Mouse (Mus musculus) liver, embryonic 12.5 days (tissue): ENCODE data around the gene Rpgr. TPM values are rescaled to one million over a fixed set of nuclear protein-coding genes. Genes with fewer than 3 reads are reported as not detected.

Experiments used
- ATAC-seq: fragments of 200-750 bp; cut with Nextera tagmentation; 2 replicates; pipeline ENCODE4 v1.8.0; 2017; ENCODE audit warnings: moderate number of reproducible peaks, mild to moderate bottlenecking, moderate library complexity
- H3K27ac ChIP-seq: fragments of 300-500 bp; sonication (generic); 2 replicates; pipeline ENCODE4 v1.5.1; 2016; ENCODE audit warnings: mild to moderate bottlenecking
- H3K27me3 ChIP-seq: fragments of 300-500 bp; sonication (generic); replicated peaks from 2 replicates; pipeline ENCODE4 v1.6.1; 2016; ENCODE audit warnings: mild to moderate bottlenecking, moderate library complexity
- H3K36me3 ChIP-seq: fragments of 300-500 bp; sonication (generic); 2 replicates; pipeline ENCODE4 v1.6.1; 2016; ENCODE audit warnings: mild to moderate bottlenecking, moderate library complexity
- H3K4me1 ChIP-seq: fragments of 300-500 bp; sonication (generic); 2 replicates; pipeline ENCODE4 v1.6.1; 2016
- H3K4me2 ChIP-seq: fragments of 300-500 bp; sonication (generic); 2 replicates; pipeline ENCODE4 v1.6.1; 2016; ENCODE audit warnings: mild to moderate bottlenecking, moderate library complexity
- H3K4me3 ChIP-seq: fragments of 300-500 bp; sonication (generic); 2 replicates; pipeline ENCODE4 v1.5.1; 2016; ENCODE audit warnings: mild to moderate bottlenecking, moderate library complexity
- H3K9ac ChIP-seq: fragments of 300-500 bp; sonication (generic); 2 replicates; pipeline ENCODE4 v1.6.1; 2016; ENCODE audit warnings: mild to moderate bottlenecking, moderate library complexity
- H3K9me3 ChIP-seq: fragments of 300-500 bp; sonication (generic); replicated peaks from 2 replicates; pipeline ENCODE4 v1.6.1; 2016; ENCODE audit warnings: mild to moderate bottlenecking, moderate library complexity
- WGBS: fragments of 180-500 bp; shearing (Covaris S2); methylation state at CpG from one replicate; pipeline ENCODE4 v1.1.7; 2016; ENCODE audit not compliant: insufficient replicate concordance; 5-methylcytosine and 5-hydroxymethylcytosine counted together
- polyA plus RNA-seq: library from polyadenylated mRNA; unstranded; fragments of >200 nt; fragmentation: Nextera tagmentation; extraction: Ambion mirVana; gene quantifications from 2 replicates; pipeline ENCODE4 v1.2.1, GENCODE M21; 2016

Rpgr gene
- polyA plus RNA-seq, 1 experiment from 2014 or later = 5.3 TPM

DNA sequence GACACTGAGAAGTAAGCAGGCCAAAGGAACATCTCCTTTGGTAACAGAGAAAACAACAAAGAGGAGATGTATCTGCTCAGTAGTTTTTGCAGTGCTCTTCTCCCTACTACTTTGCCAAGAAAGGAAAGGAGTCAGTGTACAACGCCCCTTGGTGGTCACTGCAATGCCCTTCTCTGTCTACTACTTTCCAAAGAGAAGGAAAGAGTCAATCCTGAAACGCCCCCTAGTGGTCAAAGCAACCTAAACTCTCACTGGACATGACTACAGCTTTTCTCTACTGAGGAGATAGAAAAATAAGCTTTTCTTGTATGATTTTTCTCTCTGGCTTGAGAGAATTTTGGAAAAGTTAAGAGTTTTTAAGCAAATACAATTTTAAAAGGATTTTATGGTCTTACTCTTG lies 15.4 kb downstream of the Rpgr start:
- no peaks in the 10 kb centered on the region for H3K4me1 ChIP-seq

GRCm38 (mm10) chrX:10152390-10152789 lies 64.3 kb downstream of the Rpgr start:
- Histone ChIP-seq H3K4me3 (no peak overlapping the region), H3K27ac (no peak overlapping the region), H3K27me3 (no peaks in the 10 kb centered on the region), H3K9ac (no peak overlapping the region), H3K4me1 (no peaks in the 10 kb centered on the region), H3K4me2 (no peak overlapping the region), H3K9me3 (no peaks in the 10 kb centered on the region), H3K36me3 (no peaks in the 10 kb centered on the region)
- 59% methylated on average over 3 of the region's 3 CpGs for WGBS
- ATAC-seq = no peak

More for the DNA sequence above, 15.4 kb downstream of the Rpgr start:
- WGBS = 20% methylated on average over 2 of the region's 2 CpGs
- Histone ChIP-seq H3K27ac (no peak overlapping the region), H3K27me3 (no peaks in the 10 kb centered on the region), H3K36me3 (no peaks in the 10 kb centered on the region), H3K4me3 (no peak overlapping the region), H3K4me2 (no peak overlapping the region), H3K9ac (no peak overlapping the region), H3K9me3 (no peaks in the 10 kb centered on the region)
- no peak for ATAC-seq

DNA sequence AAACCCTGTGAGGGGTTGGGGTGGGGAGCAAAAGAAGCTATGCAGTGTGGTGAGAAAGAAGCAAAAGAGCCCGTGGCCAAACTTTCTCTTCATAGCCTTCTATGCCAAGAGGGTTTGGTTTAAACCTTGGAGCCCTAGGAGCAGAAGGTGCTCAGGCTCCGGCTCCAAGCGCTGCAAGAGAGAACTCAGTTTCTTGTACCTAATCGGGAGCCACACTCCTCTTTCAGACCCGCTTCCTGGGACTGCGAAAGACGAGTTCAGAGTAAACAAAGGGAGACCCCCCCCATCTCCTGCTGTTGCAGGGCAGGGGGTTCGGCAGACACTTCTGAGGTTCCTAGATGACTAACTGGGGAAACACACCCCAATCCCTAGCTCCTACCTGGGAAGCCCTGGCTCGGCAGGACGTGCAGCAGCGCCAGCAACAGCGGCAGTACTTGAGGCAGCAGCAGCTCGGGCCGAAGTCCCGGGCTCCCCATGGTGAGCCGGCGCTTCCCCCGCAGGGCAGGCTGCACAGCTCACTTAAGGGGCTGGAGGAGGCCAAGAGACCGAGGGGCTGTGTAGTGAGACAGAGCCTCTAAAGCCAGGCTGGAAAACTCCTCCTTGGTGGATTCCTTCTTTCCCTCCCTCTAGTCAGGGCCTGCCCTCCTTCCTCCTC lies 99.5 kb downstream of the Rpgr start, which contains the start of gene Srpx:
TSS of gene Srpx (minus strand) at position 645 of the 655 bp plus-strand sequence.
- Histone ChIP-seq H3K27ac (no peak within 1 kb of the TSS), H3K9me3 (no peaks in the 10 kb centered on the region), H3K36me3 (no peaks in the 10 kb centered on the region), H3K9ac (no peak within 1 kb of the TSS), H3K4me2 (peak within 1 kb of the TSS; percentile 46), H3K4me3 (peak within 1 kb of the TSS; percentile 13; the same call in 1 of the 2 replicates), H3K27me3 (no peaks in the 10 kb centered on the region), H3K4me1 (no peaks in the 10 kb centered on the region)
- 16% methylated on average over 19 of the region's 19 CpGs for WGBS
- no peak for ATAC-seq

DNA sequence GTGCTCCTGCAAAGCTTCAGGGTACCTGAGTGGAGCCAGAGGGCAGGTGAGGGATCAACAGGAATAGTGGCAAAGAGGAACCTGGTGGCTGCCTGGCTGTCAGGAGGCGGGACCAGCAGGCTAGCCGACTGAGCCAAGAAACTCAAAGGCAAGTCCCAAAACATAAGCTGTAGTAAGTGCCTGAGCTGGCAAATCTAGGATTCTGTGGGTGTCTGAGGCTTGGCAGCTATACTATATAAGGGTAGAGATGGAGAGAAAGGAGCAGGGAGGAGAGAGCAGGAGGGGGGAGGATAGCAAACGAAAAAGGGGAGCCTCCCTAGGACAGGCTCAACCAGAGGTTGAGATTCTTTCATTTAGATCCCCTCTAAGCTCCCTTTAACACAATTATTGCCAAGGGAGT lies 100.9 kb downstream of the Rpgr start:
- Histone ChIP-seq H3K4me3 (no peak overlapping the region), H3K9ac (no peak overlapping the region), H3K27ac (no peak overlapping the region), H3K36me3 (no peaks in the 10 kb centered on the region), H3K27me3 (no peaks in the 10 kb centered on the region), H3K4me2 (no peak overlapping the region), H3K4me1 (no peaks in the 10 kb centered on the region), H3K9me3 (no peaks in the 10 kb centered on the region)
- ATAC-seq = no peak
- 30% methylated on average over 3 of the region's 3 CpGs for WGBS

DNA sequence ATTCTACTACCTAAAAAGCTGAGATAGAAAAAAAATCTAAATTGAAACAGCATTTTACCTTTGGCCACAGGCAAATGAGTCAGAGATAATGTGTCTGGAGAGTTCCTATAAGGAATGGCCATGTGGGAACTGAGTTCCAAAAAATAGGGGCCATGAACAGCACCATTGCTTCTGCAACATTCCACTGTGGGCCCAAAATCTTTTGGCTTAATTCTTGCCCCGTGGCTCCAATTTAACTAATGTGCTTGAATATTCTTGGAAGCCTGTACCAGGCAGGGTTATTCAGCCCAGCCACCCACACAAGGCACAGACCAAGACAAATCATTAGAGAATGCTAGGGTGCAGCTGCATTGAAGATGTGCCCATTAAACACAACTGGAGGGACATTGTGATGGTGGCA lies 106.0 kb downstream of the Rpgr start:
- no peak overlapping the region for H3K9ac ChIP-seq
- no peak overlapping the region for H3K4me2 ChIP-seq
- H3K9me3 ChIP-seq = no peaks in the 10 kb centered on the region
- 42% methylated on average over 1 of the region's 1 CpGs for WGBS
- no peaks in the 10 kb centered on the region for H3K4me1 ChIP-seq
- H3K27me3 ChIP-seq = no peaks in the 10 kb centered on the region
- ATAC-seq = no peak
- no peak overlapping the region for H3K4me3 ChIP-seq
- H3K36me3 ChIP-seq = no peaks in the 10 kb centered on the region
- H3K27ac ChIP-seq = no peak overlapping the region

DNA sequence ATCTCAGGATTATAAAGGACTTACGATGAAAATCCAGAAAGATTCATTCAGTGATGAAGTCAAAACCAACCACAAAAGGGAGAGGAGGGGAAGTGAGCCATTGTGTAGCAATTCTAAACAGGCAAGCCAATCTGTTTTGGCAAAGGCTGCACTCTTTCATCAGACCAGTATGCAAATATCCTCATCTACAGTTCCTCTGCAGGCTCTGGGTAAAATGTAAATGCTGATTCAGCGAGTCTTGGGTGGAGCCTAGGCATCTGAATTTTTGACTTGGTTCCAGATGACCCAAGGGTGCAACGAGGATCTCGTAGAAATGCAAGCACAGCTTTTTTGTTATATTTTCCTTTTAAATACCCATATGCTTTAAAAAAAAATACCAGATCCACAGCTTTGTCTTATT lies 108.2 kb downstream of the Rpgr start:
- 44% methylated on average over 4 of the region's 4 CpGs for WGBS
- Histone ChIP-seq H3K4me3 (no peak overlapping the region), H3K4me2 (no peak overlapping the region), H3K9me3 (no peaks in the 10 kb centered on the region), H3K4me1 (no peaks in the 10 kb centered on the region), H3K27ac (no peak overlapping the region), H3K36me3 (no peaks in the 10 kb centered on the region), H3K27me3 (no peaks in the 10 kb centered on the region), H3K9ac (no peak overlapping the region)
- ATAC-seq = no peak

GRCm38 (mm10) chrX:10105475-10105874 lies 111.2 kb downstream of the Rpgr start:
- WGBS = 64% methylated on average over 5 of the region's 5 CpGs
- Histone ChIP-seq H3K27ac (no peak overlapping the region), H3K4me2 (no peak overlapping the region), H3K27me3 (no peaks in the 10 kb centered on the region), H3K9me3 (no peaks in the 10 kb centered on the region), H3K4me1 (no peaks in the 10 kb centered on the region), H3K4me3 (no peak overlapping the region), H3K9ac (no peak overlapping the region), H3K36me3 (no peaks in the 10 kb centered on the region)
- no peak for ATAC-seq

GRCm38 (mm10) chrX:10102739-10103138 lies 114.0 kb downstream of the Rpgr start:
- Histone ChIP-seq H3K4me3 (no peak overlapping the region), H3K4me1 (no peaks in the 10 kb centered on the region), H3K9me3 (no peaks in the 10 kb centered on the region), H3K36me3 (no peaks in the 10 kb centered on the region), H3K4me2 (no peak overlapping the region), H3K9ac (no peak overlapping the region), H3K27me3 (no peaks in the 10 kb centered on the region), H3K27ac (no peak overlapping the region)
- WGBS = 70% methylated on average over 1 of the region's 1 CpGs
- no peak for ATAC-seq

- 79% methylated on average over 3 of the region's 3 CpGs for WGBS
- ATAC-seq = no peak
- Histone ChIP-seq H3K9ac (no peak overlapping the region), H3K36me3 (no peaks in the 10 kb centered on the region), H3K9me3 (no peaks in the 10 kb centered on the region), H3K4me1 (no peaks in the 10 kb centered on the region), H3K27me3 (no peaks in the 10 kb centered on the region), H3K4me2 (no peak overlapping the region), H3K27ac (no peak overlapping the region), H3K4me3 (no peak overlapping the region)
These were observed 120.9 kb downstream of the Rpgr start for GRCm38 (mm10) chrX:10095797-10096196.

GRCm38 (mm10) chrX:10080385-10080784 lies 136.3 kb downstream of the Rpgr start:
- H3K27ac ChIP-seq = no peak overlapping the region
- H3K36me3 ChIP-seq = no peaks in the 10 kb centered on the region
- no peaks in the 10 kb centered on the region for H3K9me3 ChIP-seq
- ATAC-seq = no peak
- H3K27me3 ChIP-seq = no peaks in the 10 kb centered on the region
- 82% methylated on average over 3 of the region's 3 CpGs for WGBS
- no peak overlapping the region for H3K4me3 ChIP-seq
- no peaks in the 10 kb centered on the region for H3K4me1 ChIP-seq
- no peak overlapping the region for H3K4me2 ChIP-seq
- H3K9ac ChIP-seq = no peak overlapping the region

- no peaks in the 10 kb centered on the region for H3K36me3 ChIP-seq
- ATAC-seq = no peak
- no peaks in the 10 kb centered on the region for H3K4me1 ChIP-seq
These were observed 136.7 kb downstream of the Rpgr start for GRCm38 (mm10) chrX:10079981-10080380.

GRCm38 (mm10) chrX:10073966-10074365 lies 142.8 kb downstream of the Rpgr start:
- Histone ChIP-seq H3K36me3 (no peaks in the 10 kb centered on the region), H3K4me3 (no peak overlapping the region), H3K4me2 (no peak overlapping the region), H3K27me3 (no peaks in the 10 kb centered on the region), H3K4me1 (no peaks in the 10 kb centered on the region), H3K9me3 (no peaks in the 10 kb centered on the region), H3K9ac (no peak overlapping the region), H3K27ac (no peak overlapping the region)
- 68% methylated on average over 3 of the region's 3 CpGs for WGBS
- no peak for ATAC-seq

More at GRCm38 (mm10) chrX:10079981-10080380, 136.7 kb downstream of the Rpgr start:
- 52% methylated on average over 1 of the region's 1 CpGs for WGBS
- no peaks in the 10 kb centered on the region for H3K27me3 ChIP-seq
- no peaks in the 10 kb centered on the region for H3K9me3 ChIP-seq
- no peak overlapping the region for H3K27ac ChIP-seq
- no peak overlapping the region for H3K4me3 ChIP-seq
- no peak overlapping the region for H3K9ac ChIP-seq
- H3K4me2 ChIP-seq = no peak overlapping the region

DNA sequence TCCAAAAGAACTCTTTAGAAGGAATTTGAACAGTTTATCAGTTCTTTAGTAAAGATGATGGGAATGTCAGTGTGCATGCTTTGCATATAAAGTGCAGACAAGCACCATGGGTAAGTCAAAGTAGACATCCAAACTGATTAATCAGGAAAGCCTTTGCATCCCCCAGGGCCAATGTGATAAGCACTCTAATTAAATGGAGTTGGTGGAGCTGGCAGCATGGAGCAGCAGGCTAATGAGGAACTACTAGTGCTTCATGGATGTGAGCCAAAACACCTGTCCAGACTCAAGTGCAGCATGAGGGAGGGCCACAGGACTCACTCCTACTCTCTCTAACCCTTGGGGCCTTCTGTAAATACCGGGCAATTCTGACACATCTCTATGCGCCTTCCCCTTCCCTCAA lies 145.2 kb downstream of the Rpgr start:
- WGBS = 50% methylated on average over 2 of the region's 2 CpGs
- H3K4me3 ChIP-seq = no peak overlapping the region
- ATAC-seq = no peak
- H3K4me1 ChIP-seq = no peaks in the 10 kb centered on the region
- H3K9me3 ChIP-seq = no peaks in the 10 kb centered on the region
- no peak overlapping the region for H3K9ac ChIP-seq
- H3K27ac ChIP-seq = no peak overlapping the region
- H3K36me3 ChIP-seq = no peaks in the 10 kb centered on the region
- H3K27me3 ChIP-seq = no peaks in the 10 kb centered on the region
- no peak overlapping the region for H3K4me2 ChIP-seq
